Mouse (Mus musculus): ENCODE measurements around the gene Prss28. TPM values are rescaled to one million over a fixed set of nuclear protein-coding genes. Genes with fewer than 3 reads are reported as not detected.

The Prss28 gene
- total and polyA plus RNA-seq, 3 experiments = not detected

DNA sequence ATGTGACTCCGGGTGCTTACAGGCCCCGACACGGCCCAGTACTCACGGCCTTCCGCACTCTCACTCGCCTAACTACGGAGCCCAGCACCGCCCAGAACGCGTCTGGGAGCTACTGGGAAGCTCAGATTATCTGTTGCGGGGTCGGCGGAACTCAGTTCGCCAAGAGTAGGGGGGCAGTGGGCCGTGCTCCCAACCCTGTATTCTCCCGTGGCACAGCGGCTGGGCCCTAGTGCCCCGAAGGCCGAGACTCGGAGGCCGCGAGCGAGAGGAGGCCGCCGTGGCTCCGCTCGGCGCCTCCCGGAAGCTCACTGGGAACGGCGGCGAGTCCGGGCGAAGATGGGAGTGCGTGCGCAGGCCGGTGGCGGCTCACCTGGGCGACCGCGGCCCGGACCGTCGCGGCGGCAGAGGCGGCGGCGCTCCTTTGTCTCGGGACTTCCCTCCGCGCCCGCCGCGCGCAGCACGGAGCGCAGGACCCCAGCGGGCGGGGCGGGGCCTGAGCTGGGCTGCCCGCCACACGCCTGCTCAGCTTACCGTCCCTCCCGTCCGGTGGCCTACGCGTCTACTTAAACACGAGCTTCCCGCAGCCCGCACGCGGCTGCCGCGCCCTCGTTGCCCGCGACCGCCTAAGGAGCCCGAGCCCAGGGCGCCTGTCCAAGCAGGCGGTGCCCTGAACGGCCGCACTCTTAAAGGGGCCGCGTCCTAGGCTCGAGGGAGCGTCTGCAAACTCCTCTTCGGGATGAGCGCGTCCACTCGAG is 35.3 kb upstream of the Prss28 start (continued):
- no peak for TF ChIP-seq ELF1 (IDR thresholded peaks at IDR 0.05; ENCODE audit: low read depth, low read length)
- no peak for TF ChIP-seq ETS1 (conservative IDR thresholded peaks at IDR 0.05; ENCODE audit: low read depth, low read length)
- TF ChIP-seq CHD2 (IDR thresholded peaks at IDR 0.05; ENCODE audit: low read length) = no peak
- TF ChIP-seq MAX (IDR thresholded peaks at IDR 0.05; ENCODE audit: low read length) = peak; percentile 99
- TF ChIP-seq SIN3A (IDR thresholded peaks at IDR 0.05; ENCODE audit: low read length) = peak; percentile 81; the same call in 1 of the 2 replicates
- TF ChIP-seq E2F4 (IDR thresholded peaks at IDR 0.05; ENCODE audit: insufficient replicate concordance, low read depth, low read length) = no peak
- no peak for TF ChIP-seq JUND (conservative IDR thresholded peaks at IDR 0.05; ENCODE audit: low read depth, low read length)

- Histone ChIP-seq H3K9ac (ENCODE audit: insufficient read depth, low read depth) (peak overlapping the region; percentile 100), H3K4me1 (ENCODE audit: control insufficient read depth in 1 of 2, insufficient read depth in 2 of 2) (peaks cover 11 to 36% of the 10 kb centered on the region in 2 experiments), H3K79me2 (replicated peaks; ENCODE audit: control insufficient read depth, extremely low read depth, insufficient read depth, poor library complexity, severe bottlenecking) (peaks cover 43% of the 10 kb centered on the region), H3K9me3 (replicated peaks; ENCODE audit: low read length) (no peaks in the 10 kb centered on the region), H3K4me3 (replicated peaks in 1 of 3; ENCODE audit: low read depth in 2 of 3, low read length in 2 of 3, poor library complexity in 1 of 3) (peak overlapping the region; percentile 98 to 100 (median 98)), H3K4me2 (ENCODE audit: insufficient read depth, low read depth, poor library complexity, severe bottlenecking) (peak overlapping the region; percentile 49), H3K27ac (ENCODE audit: insufficient read depth, low read depth) (peak overlapping the region; percentile 88), H3K27me3 (replicated peaks) (peaks cover 19% of the 10 kb centered on the region), H3K36me3 (replicated peaks in 1 of 2; ENCODE audit: control insufficient read depth in 1 of 2, insufficient read depth in 1 of 2, low read length in 1 of 2) (peaks cover 10 to 25% of the 10 kb centered on the region in 2 experiments)
- in situ Hi-C loops (cut with MboI; ENCODE audit: low pct_ligation_motif_present, low pct_unique_long_range_greater_than_20kb, low sequenced_read_pairs) = loop anchor here (5.0 to 10.0 kb wide), 2 partner anchors 37 to 89 kb away; partner anchors contain the start of genes BC003965 and Unkl
- dilution Hi-C loops (cut with MboI; ENCODE audit: extremely low pct_ligation_motif_present, extremely low pct_unique_long_range_greater_than_20kb, low sequenced_read_pairs) = no loop called here
- DNase-seq (ENCODE audit: extremely low read depth) = peak; percentile 96
- TF ChIP-seq PAX5 (IDR thresholded peaks at IDR 0.05; ENCODE audit: low read length) = no peak
- peak; percentile 69 for TF ChIP-seq TCF12 (IDR thresholded peaks at IDR 0.05; ENCODE audit: low read depth, low read length)
- TF ChIP-seq MXI1 (IDR thresholded peaks at IDR 0.05; ENCODE audit: low read depth, low read length) = peak; percentile 66; the same call in 1 of the 2 replicates
- TF ChIP-seq MAX (IDR thresholded peaks at IDR 0.05; ENCODE audit: low read length) = peak; percentile 96
- peak; percentile 63; the same call in 1 of the 2 replicates for TF ChIP-seq HCFC1 (IDR thresholded peaks at IDR 0.05; ENCODE audit: low read depth, low read length)
- TF ChIP-seq SIN3A (IDR thresholded peaks at IDR 0.05; ENCODE audit: low read length) = peak; percentile 43; the same call in 1 of the 2 replicates
- TF ChIP-seq IRF4 (IDR thresholded peaks at IDR 0.05; ENCODE audit: low read depth, low read length) = peak; percentile 66; the same call in 1 of the 2 replicates
- peak; percentile 90 for TF ChIP-seq GABPA (IDR thresholded peaks at IDR 0.05; ENCODE audit: insufficient replicate concordance, low read depth, low read length)
- peak; percentile 91 for TF ChIP-seq UBTF (IDR thresholded peaks at IDR 0.05; ENCODE audit: low read depth, low read length)
- TF ChIP-seq POLR2A (IDR thresholded peaks at IDR 0.05; ENCODE audit: low read depth, low read length) = peak; percentile 56
- no peak for TF ChIP-seq CHD1 (IDR thresholded peaks at IDR 0.05; ENCODE audit: low read depth, low read length)
- TF ChIP-seq USF2 (conservative IDR thresholded peaks at IDR 0.05; ENCODE audit: low read depth, low read length) = no peak
- TF ChIP-seq EP300 (IDR thresholded peaks at IDR 0.05; ENCODE audit: low read length) = no peak
- peak; percentile 97 for TF ChIP-seq MYC (IDR thresholded peaks at IDR 0.05; ENCODE audit: low read depth, low read length)
- no peak; the same call in 1 of the 2 replicates for TF ChIP-seq RCOR1 (conservative IDR thresholded peaks at IDR 0.05; ENCODE audit: low read depth, low read length)
- TF ChIP-seq USF1 (IDR thresholded peaks at IDR 0.05; ENCODE audit: low read depth, low read length) = no peak; the same call in none of the 2 replicates
- TF ChIP-seq CTCF (conservative IDR thresholded peaks at IDR 0.05 in 1 of 2, IDR thresholded peaks at IDR 0.05 in 1 of 2; ENCODE audit: low read depth in 2 of 2, low read length in 2 of 2) = peak; percentile 29 to 77; a peak in 3 of 4 replicates
- peak; percentile 44 for TF ChIP-seq SMC3 (IDR thresholded peaks at IDR 0.05; ENCODE audit: low read depth, low read length)
- TF ChIP-seq E2F4 (IDR thresholded peaks at IDR 0.05; ENCODE audit: insufficient replicate concordance, low read depth, low read length) = no peak
- TF ChIP-seq NRF1 (IDR thresholded peaks at IDR 0.05; ENCODE audit: low read depth, low read length) = 0 out of 2 replicates have a peak, but pooled peaks have one; percentile 15
- TF ChIP-seq BHLHE40 (IDR thresholded peaks at IDR 0.05; ENCODE audit: low read depth, low read length) = peak; percentile 100
- TF ChIP-seq ELF1 (IDR thresholded peaks at IDR 0.05; ENCODE audit: low read depth, low read length) = peak; percentile 66
- TF ChIP-seq ZC3H11A (IDR thresholded peaks at IDR 0.05; ENCODE audit: low read depth, low read length) = no peak
- peak; percentile 91 for TF ChIP-seq MAZ (IDR thresholded peaks at IDR 0.05; ENCODE audit: low read depth, low read length)
- TF ChIP-seq ZKSCAN1 (IDR thresholded peaks at IDR 0.05; ENCODE audit: borderline replicate concordance, low read depth, low read length) = no peak; the same call in 1 of the 2 replicates
- 0 out of 2 replicates have a peak, but pooled peaks have one; percentile 36 for TF ChIP-seq MAFK (IDR thresholded peaks at IDR 0.05; ENCODE audit: insufficient replicate concordance, low read length)
- TF ChIP-seq MEF2A (IDR thresholded peaks at IDR 0.05; ENCODE audit: borderline replicate concordance, low read depth, low read length) = peak; percentile 59; the same call in 1 of the 2 replicates
- TF ChIP-seq POLR2AphosphoS2 (IDR thresholded peaks at IDR 0.05; ENCODE audit: low read depth, low read length) = no peak
- peak; percentile 98 for TF ChIP-seq CHD2 (IDR thresholded peaks at IDR 0.05; ENCODE audit: low read length)
- peak; percentile 87 for TF ChIP-seq KAT2A (IDR thresholded peaks at IDR 0.05; ENCODE audit: insufficient replicate concordance, low read length)
Observed at GRCm38 (mm10) chr17:25273706-25274501, 34.5 kb upstream of the Prss28 start.
